Mouse (Mus musculus) layer of hippocampus, adult 9-10 months (tissue): ENCODE results near the gene Sfi1.
A peak's percentile ranks its signal among the peaks of the same experiment; 100 is the strongest.
"Not testable (repeated sequence)": the region's sequence is repeated elsewhere in the genome, so short reads cannot be mapped to it uniquely, and the experiment has no call there.

Experiments
- DNase-seq: peaks from one replicate; pipeline ENCODE4 v3.0.0; 2022; ENCODE audit warnings: low spot score

Sfi1 gene

GRCm38 (mm10) chr11:3173425-3174318 lies 19.6 kb downstream of the Sfi1 start:
- DNase-seq, result peak; percentile 49

GRCm38 (mm10) chr11:3172526-3172925 lies 20.7 kb downstream of the Sfi1 start:
- not testable (repeated sequence) for DNase-seq

- not testable (repeated sequence) for DNase-seq
Measured at GRCm38 (mm10) chr11:3171931-3172330, 21.3 kb downstream of the Sfi1 start.

- DNase-seq, result not testable (repeated sequence)
Measured at GRCm38 (mm10) chr11:3169042-3169441, 24.2 kb downstream of the Sfi1 start.

GRCm38 (mm10) chr11:3167571-3168001 lies 25.7 kb downstream of the Sfi1 start:
- peak; percentile 39 for DNase-seq

GRCm38 (mm10) chr11:3167129-3167528 lies 26.1 kb downstream of the Sfi1 start:
- DNase-seq, result not testable (repeated sequence)

- DNase-seq, result not testable (repeated sequence)
Measured at GRCm38 (mm10) chr11:3166321-3166720, 26.9 kb downstream of the Sfi1 start.

GRCm38 (mm10) chr11:3165210-3165782 lies 28.0 kb downstream of the Sfi1 start:
- DNase-seq, result not testable (repeated sequence)

GRCm38 (mm10) chr11:3163661-3164060 lies 29.6 kb downstream of the Sfi1 start:
- DNase-seq, result not testable (repeated sequence)

GRCm38 (mm10) chr11:3163122-3163521 lies 30.1 kb downstream of the Sfi1 start:
- not testable (repeated sequence) for DNase-seq

- peak; percentile 48 for DNase-seq
Measured at GRCm38 (mm10) chr11:3162236-3162897, 30.9 kb downstream of the Sfi1 start.

GRCm38 (mm10) chr11:3161370-3161769 lies 31.9 kb downstream of the Sfi1 start:
- DNase-seq, result peak; percentile 46

- DNase-seq, result not testable (repeated sequence)
Measured at GRCm38 (mm10) chr11:3158800-3159199, 34.5 kb downstream of the Sfi1 start.

GRCm38 (mm10) chr11:3157996-3158395 lies 35.3 kb downstream of the Sfi1 start:
- peak; percentile 62 for DNase-seq

- DNase-seq, result not testable (repeated sequence)
Measured at GRCm38 (mm10) chr11:3156991-3157390, 36.3 kb downstream of the Sfi1 start.

GRCm38 (mm10) chr11:3153666-3154397 lies 39.4 kb downstream of the Sfi1 start:
- peak; percentile 69 for DNase-seq

- not testable (repeated sequence) for DNase-seq
Measured at GRCm38 (mm10) chr11:3151358-3151757, 41.9 kb downstream of the Sfi1 start.

- not testable (repeated sequence) for DNase-seq
Measured at GRCm38 (mm10) chr11:3150677-3151003, 42.6 kb downstream of the Sfi1 start.

- DNase-seq, result not testable (repeated sequence)
Measured at GRCm38 (mm10) chr11:3150003-3150676, 43.1 kb downstream of the Sfi1 start.

GRCm38 (mm10) chr11:3149471-3149870 lies 43.8 kb downstream of the Sfi1 start:
- DNase-seq, result not testable (repeated sequence)

GRCm38 (mm10) chr11:3146806-3147205 lies 46.5 kb downstream of the Sfi1 start:
- DNase-seq, result not testable (repeated sequence)
